Mouse (Mus musculus): ENCODE results near the gene Tcp11l2. TPM values are rescaled to one million over a fixed set of nuclear protein-coding genes. Genes with fewer than 3 reads are reported as not detected.

Tcp11l2 gene
- total and polyA plus RNA-seq, 3 experiments = 0.81 to 4.3 TPM; not detected in 1

GRCm38 (mm10) chr10:84562567-84563554, 13.6 kb upstream of the Tcp11l2 start:
- no peaks in the 10 kb centered on the region for H3K79me2 ChIP-seq (ENCODE audit: control insufficient read depth, insufficient read depth, low read length, poor library complexity)
- H3K4me1 ChIP-seq (ENCODE audit: control insufficient read depth in 1 of 2, insufficient read depth in 2 of 2, low read length in 2 of 2) = peaks cover 5 to 15% of the 10 kb centered on the region in 2 experiments; a peak in 3 of 4 replicates
- H3K9me3 ChIP-seq (replicated peaks; ENCODE audit: insufficient read depth, low read length) = no peaks in the 10 kb centered on the region
- H3K27me3 ChIP-seq (ENCODE audit: control insufficient read depth in 1 of 2, insufficient read depth in 2 of 2, low read length in 2 of 2) = no peaks in the 10 kb centered on the region
- no peak overlapping the region for H3K4me3 ChIP-seq (ENCODE audit: control insufficient read depth in 1 of 2, insufficient read depth in 1 of 2, low read depth in 2 of 2, low read length in 2 of 2)
- no peak for TF ChIP-seq TBP (IDR thresholded peaks at IDR 0.05; ENCODE audit: low read depth, low read length)
- TF ChIP-seq TCF12 (IDR thresholded peaks at IDR 0.05; ENCODE audit: low read depth, low read length) = no peak
- TF ChIP-seq MEF2A (IDR thresholded peaks at IDR 0.05; ENCODE audit: extremely low read depth, insufficient replicate concordance, low read depth, low read length, poor library complexity, severe bottlenecking) = no peak
- TF ChIP-seq SIN3A (IDR thresholded peaks at IDR 0.05; ENCODE audit: low read length) = peak; percentile 64
- peak in 1 of 3 experiments; percentile 37; a peak in 2 of 6 replicates for TF ChIP-seq CTCF (IDR thresholded peaks at IDR 0.05 in 2 of 3, conservative IDR thresholded peaks at IDR 0.05 in 1 of 3; ENCODE audit: control insufficient read depth in 1 of 3, insufficient read depth in 1 of 3, low read depth in 2 of 3, low read length in 3 of 3, poor library complexity in 1 of 3, severe bottlenecking in 1 of 3)
- no peak for TF ChIP-seq GABPA (IDR thresholded peaks at IDR 0.05; ENCODE audit: low read depth, low read length)
- no peak for TF ChIP-seq E2F4 (IDR thresholded peaks at IDR 0.05; ENCODE audit: borderline replicate concordance, low read depth, low read length)
- TF ChIP-seq RCOR1 (IDR thresholded peaks at IDR 0.05; ENCODE audit: low read depth, low read length) = no peak
- no peak for TF ChIP-seq MAZ (IDR thresholded peaks at IDR 0.05; ENCODE audit: low read depth, low read length)
- no peak for TF ChIP-seq BHLHE40 (IDR thresholded peaks at IDR 0.05; ENCODE audit: borderline replicate concordance, low read depth, low read length)
- no peak for TF ChIP-seq ELF1 (IDR thresholded peaks at IDR 0.05; ENCODE audit: low read depth, low read length)
- TF ChIP-seq CHD1 (IDR thresholded peaks at IDR 0.05; ENCODE audit: low read depth, low read length) = no peak
- TF ChIP-seq SMC3 (IDR thresholded peaks at IDR 0.05; ENCODE audit: low read depth, low read length) = 0 out of 2 replicates have a peak, but pooled peaks have one; percentile 38
- no peak for TF ChIP-seq MAFK (IDR thresholded peaks at IDR 0.05; ENCODE audit: borderline replicate concordance, low read depth, low read length)
- TF ChIP-seq NRF1 (IDR thresholded peaks at IDR 0.05; ENCODE audit: insufficient read depth, low read depth, low read length, poor library complexity, severe bottlenecking) = no peak
- no peak for TF ChIP-seq USF2 (IDR thresholded peaks at IDR 0.05; ENCODE audit: borderline replicate concordance in 1 of 2, insufficient read depth in 1 of 2, low read depth in 1 of 2, low read length in 2 of 2)
- peak; percentile 2; the same call in 1 of the 2 replicates for TF ChIP-seq ZC3H11A (IDR thresholded peaks at IDR 0.05; ENCODE audit: low read depth, low read length)
- TF ChIP-seq UBTF (IDR thresholded peaks at IDR 0.05; ENCODE audit: borderline replicate concordance, insufficient read depth, low read depth, low read length) = no peak
- TF ChIP-seq MYC (IDR thresholded peaks at IDR 0.05; ENCODE audit: low read depth, low read length) = peak; percentile 89
- TF ChIP-seq POLR2AphosphoS2 (IDR thresholded peaks at IDR 0.05; ENCODE audit: low read length) = no peak
- peak; percentile 40; the same call in 1 of the 2 replicates for TF ChIP-seq ETS1 (IDR thresholded peaks at IDR 0.05; ENCODE audit: low read depth, low read length)
- TF ChIP-seq NELFE (IDR thresholded peaks at IDR 0.05; ENCODE audit: low read depth, low read length) = 0 out of 2 replicates have a peak, but pooled peaks have one; percentile 18
- no peak for TF ChIP-seq ZNF384 (IDR thresholded peaks at IDR 0.05; ENCODE audit: low read depth, low read length)
- TF ChIP-seq USF1 (IDR thresholded peaks at IDR 0.05; ENCODE audit: low read depth, low read length) = peak; percentile 75
- no peak for TF ChIP-seq KAT2A (conservative IDR thresholded peaks at IDR 0.05; ENCODE audit: low read depth, low read length)
- TF ChIP-seq ZKSCAN1 (IDR thresholded peaks at IDR 0.05; ENCODE audit: low read depth, low read length) = no peak
- peak; percentile 93 for TF ChIP-seq MXI1 (IDR thresholded peaks at IDR 0.05; ENCODE audit: low read depth, low read length)
- no peak for TF ChIP-seq MYB (IDR thresholded peaks at IDR 0.05; ENCODE audit: low read depth, low read length)
- no peak; the same call in 1 of the 2 replicates for TF ChIP-seq RAD21 (IDR thresholded peaks at IDR 0.05; ENCODE audit: low read depth, low read length)
- peak; percentile 92 for TF ChIP-seq MAX (IDR thresholded peaks at IDR 0.05; ENCODE audit: low read length)
- peaks cover 0 to 2% of the 10 kb centered on the region in 2 experiments; a peak in 1 of 4 replicates for H3K36me3 ChIP-seq (ENCODE audit: control insufficient read depth in 1 of 2, insufficient read depth in 2 of 2, low read length in 2 of 2)
- no peak overlapping the region for H3K27ac ChIP-seq (ENCODE audit: control insufficient read depth, low read depth, low read length)
- no peak overlapping the region for H3K9ac ChIP-seq (ENCODE audit: control insufficient read depth, low read depth, low read length, poor library complexity, severe bottlenecking)
- DNase-seq (ENCODE audit: low read depth, low spot score) = peak; percentile 68

Data from MEL (cell line).